Mouse (Mus musculus) G1E (cell line): ENCODE results near the gene Cyp11a1.

Experiments
- CTCF ChIP-seq: IDR thresholded peaks from 2 replicates; pipeline ENCODE4 v1.5.1; 2012; ENCODE audit warnings: low read depth, low read length, inconsistent platforms, mixed read lengths
- TAL1 ChIP-seq: conservative IDR thresholded peaks from 2 replicates; pipeline ENCODE4 v1.6.1; 2012; ENCODE audit warnings: low read depth, low read length, inconsistent platforms, mixed read lengths

GRCm38 (mm10) chr9:57956838-57957236 lies 49.4 kb upstream of the Cyp11a1 start:
- TF ChIP-seq TAL1: no peak
- TF ChIP-seq CTCF: no peak
